Mouse (Mus musculus) limb, embryonic 15.5 days (tissue): ENCODE data around the gene Sema4d. TPM values are rescaled to one million over a fixed set of nuclear protein-coding genes. Genes with fewer than 3 reads are reported as not detected.
A peak's percentile ranks its signal among the peaks of the same experiment; 100 is the strongest.
"Not testable (repeated sequence)": the region's sequence is repeated elsewhere in the genome, so short reads cannot be mapped to it uniquely, and the experiment has no call there.

Experiments
- ATAC-seq: fragments of 200-750 bp; cut with Nextera tagmentation; 2 replicates; pipeline ENCODE4 v1.8.0; 2017; ENCODE audit warnings: low read depth, moderate TSS enrichment; ENCODE audit not compliant: insufficient number of reproducible peaks, low FRiP score, low TSS enrichment
- H3K27ac ChIP-seq: fragments of 300-500 bp; sonication (generic); 2 replicates; pipeline ENCODE4 v1.5.1; 2015; ENCODE audit warnings: moderate library complexity, mild to moderate bottlenecking, inconsistent platforms
- H3K27me3 ChIP-seq: fragments of 300-500 bp; sonication (generic); 2 replicates; pipeline ENCODE4 v1.6.1; 2015; ENCODE audit warnings: inconsistent platforms
- H3K36me3 ChIP-seq: fragments of 300-500 bp; sonication (generic); 2 replicates; pipeline ENCODE4 v1.6.1; 2015; ENCODE audit warnings: inconsistent platforms
- H3K4me1 ChIP-seq: fragments of 300-500 bp; sonication (generic); 2 replicates; pipeline ENCODE4 v1.6.1; 2015; ENCODE audit warnings: inconsistent platforms
- H3K4me2 ChIP-seq: fragments of 300-500 bp; sonication (generic); 2 replicates; pipeline ENCODE4 v1.6.1; 2015; ENCODE audit warnings: mild to moderate bottlenecking, inconsistent platforms
- H3K4me3 ChIP-seq: fragments of 300-500 bp; sonication (generic); 2 replicates; pipeline ENCODE4 v1.5.1; 2015; ENCODE audit warnings: mild to moderate bottlenecking, inconsistent platforms
- H3K9ac ChIP-seq: fragments of 300-500 bp; sonication (generic); 2 replicates; pipeline ENCODE4 v1.6.1; 2015; ENCODE audit warnings: inconsistent platforms
- H3K9me3 ChIP-seq: fragments of 300-500 bp; sonication (generic); 2 replicates; pipeline ENCODE4 v1.6.1; 2016; ENCODE audit warnings: inconsistent platforms
- WGBS: fragments of 180-500 bp; shearing (Covaris S2); methylation state at CpG from one replicate; pipeline ENCODE4 v1.1.7; 2015; 5-methylcytosine and 5-hydroxymethylcytosine counted together
- polyA plus RNA-seq: library from polyadenylated mRNA; unstranded; fragments of >200 nt; fragmentation: Nextera tagmentation; extraction: Ambion mirVana; gene quantifications from 2 replicates; pipeline ENCODE4 v1.2.1, GENCODE M21; 2015

Sema4d gene
- polyA plus RNA-seq, result 7.1 and 8.0 TPM in 2 replicates

- H3K27ac ChIP-seq, result no peak within 1 kb of the TSS
Observed at GRCm38 (mm10) chr13:51793425-51793891, at the start of gene Sema4d. TSS of gene Sema4d (minus strand) at chr13:51793747.

GRCm38 (mm10) chr13:51843298-51843697 lies 49.8 kb upstream of the Sema4d start:
- no peak for ATAC-seq
- no peak overlapping the region for H3K9ac ChIP-seq
- no peak overlapping the region for H3K4me3 ChIP-seq
- 58% methylated on average over 4 of the region's 4 CpGs for WGBS
- H3K27ac ChIP-seq, result no peak overlapping the region
- H3K36me3 ChIP-seq, result no peaks in the 10 kb centered on the region
- peaks cover 48% of the 10 kb centered on the region for H3K4me1 ChIP-seq
- no peaks in the 10 kb centered on the region for H3K9me3 ChIP-seq
- peaks cover 13% of the 10 kb centered on the region for H3K27me3 ChIP-seq
- no peak overlapping the region for H3K4me2 ChIP-seq

More at GRCm38 (mm10) chr13:51793425-51793891, at the start of gene Sema4d:
- Histone ChIP-seq H3K4me2 (peak within 1 kb of the TSS; percentile 99), H3K4me1 (peaks cover 19% of the 10 kb centered on the region), H3K9ac (peak within 1 kb of the TSS; percentile 70), H3K27me3 (peaks cover 13% of the 10 kb centered on the region; the same call in 1 of the 2 replicates), H3K4me3 (peak within 1 kb of the TSS; percentile 78), H3K9me3 (no peaks in the 10 kb centered on the region), H3K36me3 (no peaks in the 10 kb centered on the region)
- WGBS, result 3% methylated on average over 34 of the region's 52 CpGs
- peak; percentile 22; the same call in 1 of the 2 replicates for ATAC-seq

GRCm38 (mm10) chr13:51842773-51843172 lies 49.2 kb upstream of the Sema4d start:
- H3K9ac ChIP-seq, result no peak overlapping the region
- no peak overlapping the region for H3K27ac ChIP-seq
- ATAC-seq, result no peak
- no peaks in the 10 kb centered on the region for H3K36me3 ChIP-seq
- H3K9me3 ChIP-seq, result no peaks in the 10 kb centered on the region
- peak overlapping the region; percentile 33 for H3K4me2 ChIP-seq
- H3K4me1 ChIP-seq, result peaks cover 42% of the 10 kb centered on the region
- peaks cover 13% of the 10 kb centered on the region for H3K27me3 ChIP-seq
- no peak overlapping the region for H3K4me3 ChIP-seq
- WGBS, result 10% methylated on average over 12 of the region's 12 CpGs

GRCm38 (mm10) chr13:51842191-51842590 lies 48.6 kb upstream of the Sema4d start:
- H3K9me3 ChIP-seq, result no peaks in the 10 kb centered on the region
- no peaks in the 10 kb centered on the region for H3K36me3 ChIP-seq
- peak overlapping the region; percentile 33 for H3K4me2 ChIP-seq
- peaks cover 13% of the 10 kb centered on the region for H3K27me3 ChIP-seq
- peaks cover 38% of the 10 kb centered on the region for H3K4me1 ChIP-seq
- ATAC-seq, result no peak
- WGBS, result 5% methylated on average over 4 of the region's 5 CpGs
- no peak overlapping the region for H3K4me3 ChIP-seq
- no peak overlapping the region for H3K27ac ChIP-seq
- H3K9ac ChIP-seq, result no peak overlapping the region

- no peak for ATAC-seq
- Histone ChIP-seq H3K4me3 (no peak overlapping the region), H3K36me3 (no peaks in the 10 kb centered on the region), H3K4me1 (peaks cover 33% of the 10 kb centered on the region), H3K9me3 (no peaks in the 10 kb centered on the region), H3K9ac (no peak overlapping the region), H3K4me2 (no peak overlapping the region), H3K27me3 (peaks cover 13% of the 10 kb centered on the region), H3K27ac (no peak overlapping the region)
- WGBS, result 21% methylated on average over 12 of the region's 12 CpGs
Observed at GRCm38 (mm10) chr13:51841541-51842115, 48.1 kb upstream of the Sema4d start.

- H3K27ac ChIP-seq, result no peak overlapping the region
- H3K27me3 ChIP-seq, result peaks cover 13% of the 10 kb centered on the region
- no peaks in the 10 kb centered on the region for H3K9me3 ChIP-seq
- no peak overlapping the region for H3K9ac ChIP-seq
- 42% methylated on average over 6 of the region's 6 CpGs for WGBS
- H3K4me3 ChIP-seq, result no peak overlapping the region
- ATAC-seq, result no peak
- no peak overlapping the region for H3K4me2 ChIP-seq
- H3K36me3 ChIP-seq, result no peaks in the 10 kb centered on the region
- H3K4me1 ChIP-seq, result peaks cover 30% of the 10 kb centered on the region
Observed at GRCm38 (mm10) chr13:51840702-51841101, 47.2 kb upstream of the Sema4d start.

GRCm38 (mm10) chr13:51839250-51840026 lies 45.9 kb upstream of the Sema4d start:
- no peak overlapping the region for H3K4me3 ChIP-seq
- no peaks in the 10 kb centered on the region for H3K9me3 ChIP-seq
- peaks cover 13% of the 10 kb centered on the region for H3K27me3 ChIP-seq
- H3K36me3 ChIP-seq, result no peaks in the 10 kb centered on the region
- WGBS, result 23% methylated on average over 8 of the region's 8 CpGs
- no peak overlapping the region for H3K27ac ChIP-seq
- no peak for ATAC-seq
- H3K4me1 ChIP-seq, result peaks cover 22% of the 10 kb centered on the region
- H3K4me2 ChIP-seq, result no peak overlapping the region
- H3K9ac ChIP-seq, result no peak overlapping the region

- H3K27ac ChIP-seq, result no peak overlapping the region
- WGBS, result 28% methylated on average over 5 of the region's 5 CpGs
- H3K4me2 ChIP-seq, result no peak overlapping the region
- H3K36me3 ChIP-seq, result no peaks in the 10 kb centered on the region
- no peak for ATAC-seq
- H3K27me3 ChIP-seq, result peaks cover 8% of the 10 kb centered on the region; the same call in 1 of the 2 replicates
- H3K4me1 ChIP-seq, result peaks cover 13% of the 10 kb centered on the region
- no peaks in the 10 kb centered on the region for H3K9me3 ChIP-seq
- no peak overlapping the region for H3K9ac ChIP-seq
- H3K4me3 ChIP-seq, result no peak overlapping the region
Observed at GRCm38 (mm10) chr13:51837402-51837801, 43.9 kb upstream of the Sema4d start.

- not testable (repeated sequence) for H3K4me2 ChIP-seq, H3K36me3 ChIP-seq, H3K4me3 ChIP-seq, ATAC-seq, H3K9me3 ChIP-seq, H3K27me3 ChIP-seq, H3K27ac ChIP-seq, H3K9ac ChIP-seq, H3K4me1 ChIP-seq
- WGBS, result 78% methylated on average over 4 of the region's 4 CpGs
Observed at GRCm38 (mm10) chr13:51835208-51835607, 41.7 kb upstream of the Sema4d start.

- H3K4me1 ChIP-seq, result no peaks in the 10 kb centered on the region
- H3K9ac ChIP-seq, result no peak overlapping the region
- H3K9me3 ChIP-seq, result no peaks in the 10 kb centered on the region
- no peak overlapping the region for H3K27ac ChIP-seq
- H3K4me2 ChIP-seq, result no peak overlapping the region
- no peaks in the 10 kb centered on the region for H3K36me3 ChIP-seq
- 55% methylated on average over 2 of the region's 2 CpGs for WGBS
- no peaks in the 10 kb centered on the region for H3K27me3 ChIP-seq
- ATAC-seq, result no peak
- H3K4me3 ChIP-seq, result no peak overlapping the region
Observed at GRCm38 (mm10) chr13:51834520-51834919, 41.0 kb upstream of the Sema4d start.

DNA sequence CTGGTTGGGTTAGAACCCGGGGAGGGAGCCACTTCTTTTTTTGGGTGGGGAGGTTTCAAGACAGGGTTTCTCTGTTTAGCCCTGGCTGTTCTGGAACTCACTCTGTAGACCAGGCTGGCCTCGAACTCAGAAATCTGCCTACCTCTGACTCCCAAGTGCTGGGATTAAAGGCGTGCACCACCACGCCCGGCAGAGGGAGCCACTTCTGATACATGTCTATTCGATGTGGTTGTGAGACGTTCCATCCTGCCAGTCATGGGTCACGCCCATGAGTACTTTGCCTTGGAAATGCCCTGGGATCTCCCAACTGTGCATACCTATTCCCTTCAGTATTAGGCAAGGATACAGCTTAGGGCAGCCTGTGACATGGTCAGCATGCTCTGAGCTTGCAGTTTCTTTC lies 40.5 kb upstream of the Sema4d start:
- not testable (repeated sequence) for H3K4me2 ChIP-seq, H3K4me3 ChIP-seq, H3K4me1 ChIP-seq, H3K9ac ChIP-seq, ATAC-seq, H3K27me3 ChIP-seq, H3K27ac ChIP-seq, H3K9me3 ChIP-seq, H3K36me3 ChIP-seq
- 57% methylated on average over 8 of the region's 8 CpGs for WGBS

DNA sequence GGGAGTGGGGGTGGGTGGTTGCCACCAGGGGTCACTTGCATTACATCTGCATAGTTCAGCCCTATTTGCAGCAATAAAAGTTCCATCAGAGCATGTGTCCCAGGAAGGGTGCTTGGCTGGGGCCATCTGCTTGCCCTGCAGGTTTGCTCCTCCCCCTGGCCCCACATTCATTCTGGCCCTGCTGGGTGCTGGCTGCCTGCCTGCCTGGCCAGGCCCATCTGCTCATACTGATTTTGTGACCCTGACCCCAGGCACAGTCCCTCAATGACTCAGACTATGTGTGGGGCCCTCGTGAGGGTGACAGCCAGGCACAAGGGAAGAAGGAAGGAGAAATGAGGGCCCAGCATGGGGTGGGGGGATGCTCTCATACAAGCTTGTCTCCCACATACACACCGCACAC lies 40.1 kb upstream of the Sema4d start:
- no peak overlapping the region for H3K27ac ChIP-seq
- no peaks in the 10 kb centered on the region for H3K4me1 ChIP-seq
- no peaks in the 10 kb centered on the region for H3K9me3 ChIP-seq
- WGBS, result 48% methylated on average over 2 of the region's 2 CpGs
- no peak overlapping the region for H3K4me3 ChIP-seq
- no peak overlapping the region for H3K9ac ChIP-seq
- no peaks in the 10 kb centered on the region for H3K36me3 ChIP-seq
- peak; percentile 40; the same call in 1 of the 2 replicates for ATAC-seq
- no peaks in the 10 kb centered on the region for H3K27me3 ChIP-seq
- no peak overlapping the region for H3K4me2 ChIP-seq
